Mouse (Mus musculus) hindbrain, embryonic 16.5 days (tissue): ENCODE data around the gene Fam124b. TPM values are rescaled to one million over a fixed set of nuclear protein-coding genes. Genes with fewer than 3 reads are reported as not detected.

ENCODE experiments used
- ATAC-seq: fragments of 200-750 bp; cut with Nextera tagmentation; 2 replicates; pipeline ENCODE4 v1.8.0; 2017; ENCODE audit warnings: moderate TSS enrichment, moderate library complexity
- H3K27ac ChIP-seq: fragments of 300-500 bp; sonication (generic); 2 replicates; pipeline ENCODE4 v1.5.1; 2014; ENCODE audit warnings: low read depth, mild to moderate bottlenecking, control low read depth, low read length, moderate library complexity
- H3K27me3 ChIP-seq: fragments of 300-500 bp; sonication (generic); replicated peaks from 2 replicates; pipeline ENCODE4 v1.6.1; 2014; ENCODE audit warnings: low read length; ENCODE audit not compliant: control insufficient read depth, insufficient read depth
- H3K36me3 ChIP-seq: fragments of 300-500 bp; sonication (generic); 2 replicates; pipeline ENCODE4 v1.6.1; 2014; ENCODE audit warnings: mild to moderate bottlenecking, low read length, moderate library complexity, mixed read lengths; ENCODE audit not compliant: control insufficient read depth, insufficient read depth
- H3K4me1 ChIP-seq: fragments of 300-500 bp; sonication (generic); 2 replicates; pipeline ENCODE4 v1.6.1; 2014; ENCODE audit warnings: low read depth, low read length; ENCODE audit not compliant: control insufficient read depth, insufficient read depth
- H3K4me2 ChIP-seq: fragments of 300-500 bp; sonication (generic); 2 replicates; pipeline ENCODE4 v1.6.1; 2014; ENCODE audit warnings: mild to moderate bottlenecking, low read length, control low read depth, moderate library complexity
- H3K4me3 ChIP-seq: fragments of 300-500 bp; sonication (generic); 2 replicates; pipeline ENCODE4 v1.5.1; 2014; ENCODE audit warnings: mild to moderate bottlenecking, low read length, control low read depth, moderate library complexity
- H3K9ac ChIP-seq: fragments of 300-500 bp; sonication (generic); 2 replicates; pipeline ENCODE4 v1.6.1; 2014; ENCODE audit warnings: low read depth, mild to moderate bottlenecking, control low read depth, low read length, moderate library complexity
- H3K9me3 ChIP-seq: fragments of 300-500 bp; sonication (generic); 2 replicates; pipeline ENCODE4 v1.6.1; 2014; ENCODE audit warnings: mild to moderate bottlenecking, low read length, moderate library complexity; ENCODE audit not compliant: control insufficient read depth
- WGBS: fragments of 180-500 bp; shearing (Covaris S2); extraction: QIAGEN DNeasy Blood & Tissue Kit; methylation state at CpG from one replicate; pipeline ENCODE4 v1.1.7; 2014; 5-methylcytosine and 5-hydroxymethylcytosine counted together
- polyA plus RNA-seq: library from polyadenylated mRNA; unstranded; fragments of >200 nt; fragmentation: Nextera tagmentation; extraction: Ambion mirVana; gene quantifications from 2 replicates; pipeline ENCODE4 v1.2.1, GENCODE M21; 2015

Gene Fam124b
- polyA plus RNA-seq, 1 experiment from 2014 or later = 0.50 TPM

GRCm38 (mm10) chr1:80154902-80155301, 63.4 kb downstream of the Fam124b start:
- Histone ChIP-seq H3K9ac (no peak overlapping the region), H3K4me2 (no peak overlapping the region), H3K9me3 (no peaks in the 10 kb centered on the region), H3K27me3 (no peaks in the 10 kb centered on the region), H3K27ac (no peak overlapping the region), H3K36me3 (no peaks in the 10 kb centered on the region), H3K4me1 (no peaks in the 10 kb centered on the region), H3K4me3 (no peak overlapping the region)
- 63% methylated on average over 1 of the region's 1 CpGs for WGBS
- ATAC-seq = no peak

- H3K4me2 ChIP-seq = no peak overlapping the region
- H3K27me3 ChIP-seq = no peaks in the 10 kb centered on the region
- no peak overlapping the region for H3K9ac ChIP-seq
- whole genome bisulfite sequencing = 86% methylated on average over 7 of the region's 7 CpGs
- no peak for ATAC-seq
- H3K36me3 ChIP-seq = no peaks in the 10 kb centered on the region
- H3K27ac ChIP-seq = no peak overlapping the region
- H3K9me3 ChIP-seq = no peaks in the 10 kb centered on the region
- H3K4me3 ChIP-seq = no peak overlapping the region
- no peaks in the 10 kb centered on the region for H3K4me1 ChIP-seq
Measured at GRCm38 (mm10) chr1:80153125-80153716, 65.1 kb downstream of the Fam124b start.

DNA sequence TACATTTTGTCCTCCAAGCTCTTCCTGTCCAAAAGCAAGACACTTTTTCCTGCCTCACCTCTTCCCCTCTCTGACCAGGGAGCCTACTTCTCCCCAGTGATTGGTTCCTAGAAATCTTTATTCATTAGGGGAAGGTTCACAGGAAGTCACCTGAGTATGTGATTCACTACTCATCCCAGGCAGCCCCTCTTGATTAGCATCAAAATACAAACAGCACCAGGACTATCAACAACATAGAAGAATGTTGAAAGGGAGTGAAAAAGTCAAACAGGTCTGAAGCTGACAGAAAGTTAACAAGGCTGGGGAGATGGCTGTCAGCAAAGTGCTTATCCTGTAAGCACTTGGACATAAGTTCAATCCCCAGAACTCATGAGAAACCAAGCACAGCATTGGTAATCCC, 67.6 kb downstream of the Fam124b start:
- no peaks in the 10 kb centered on the region for H3K9me3 ChIP-seq
- H3K4me2 ChIP-seq = no peak overlapping the region
- no peaks in the 10 kb centered on the region for H3K4me1 ChIP-seq
- H3K36me3 ChIP-seq = no peaks in the 10 kb centered on the region
- no peak overlapping the region for H3K27ac ChIP-seq
- no peak for ATAC-seq
- no peak overlapping the region for H3K4me3 ChIP-seq
- no peaks in the 10 kb centered on the region for H3K27me3 ChIP-seq
- H3K9ac ChIP-seq = no peak overlapping the region

Other genes with a start within 250 kb of the Fam124b start
- 23.5 and 29.1 TPM in 2 replicates for gene Cul3, start 122.0 kb upstream of the Fam124b start, polyA plus RNA-seq
- gene Gm45261, start 243.0 kb upstream of the Fam124b start, polyA plus RNA-seq = not detected in 2 replicates